Mouse (Mus musculus): Measurements from ENCODE around the gene Rab15.
"Not testable (repeated sequence)": the region's sequence is repeated elsewhere in the genome, so short reads cannot be mapped to it uniquely, and the experiment has no call there.

Gene Rab15

DNA sequence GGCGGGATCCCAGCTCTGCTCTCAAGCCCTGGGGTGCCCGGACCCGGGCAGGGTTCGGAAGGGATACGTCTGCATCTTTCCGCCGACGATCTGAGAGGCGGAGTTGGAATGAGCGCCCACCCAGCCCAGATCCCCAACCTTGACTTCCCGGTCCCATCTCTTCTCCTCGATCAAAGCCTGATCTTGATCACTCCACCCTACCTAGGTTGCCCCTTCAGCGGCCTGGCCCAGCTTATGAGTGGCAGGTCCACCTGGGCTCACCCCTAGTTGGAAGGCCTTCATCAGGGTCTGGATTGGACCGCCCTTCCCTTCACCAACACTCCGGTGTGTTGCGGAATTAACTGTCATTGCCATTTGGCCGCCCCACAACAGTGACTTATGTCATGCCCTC, at the start of gene Rab15:
Gene Rab15 (minus strand): TSS at position 258 of the 391 bp plus-strand sequence.
- no peak for DNase-seq (ENCODE audit: low spot score)

DNA sequence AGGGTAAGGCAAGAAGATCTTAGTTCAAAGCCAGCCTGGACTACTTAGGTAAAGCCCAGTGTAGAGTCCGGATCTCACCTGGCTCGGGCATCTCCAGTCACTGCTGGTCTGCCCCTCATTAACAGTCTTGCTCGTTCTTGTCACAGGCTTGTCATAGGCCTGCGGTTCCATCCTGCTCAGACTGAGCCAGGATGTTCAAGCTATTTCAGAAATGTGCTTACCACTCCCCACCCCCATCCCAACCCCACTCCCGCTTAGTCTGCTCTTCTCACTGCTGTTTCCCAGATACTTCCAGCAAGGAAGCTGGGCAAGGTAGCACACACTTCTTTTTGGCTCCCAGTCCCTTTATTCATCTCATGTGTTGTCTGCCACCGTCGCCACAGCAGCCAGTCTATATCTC, 46.9 kb upstream of the Rab15 start:
- no peak for DNase-seq (ENCODE audit: low spot score)

DNA sequence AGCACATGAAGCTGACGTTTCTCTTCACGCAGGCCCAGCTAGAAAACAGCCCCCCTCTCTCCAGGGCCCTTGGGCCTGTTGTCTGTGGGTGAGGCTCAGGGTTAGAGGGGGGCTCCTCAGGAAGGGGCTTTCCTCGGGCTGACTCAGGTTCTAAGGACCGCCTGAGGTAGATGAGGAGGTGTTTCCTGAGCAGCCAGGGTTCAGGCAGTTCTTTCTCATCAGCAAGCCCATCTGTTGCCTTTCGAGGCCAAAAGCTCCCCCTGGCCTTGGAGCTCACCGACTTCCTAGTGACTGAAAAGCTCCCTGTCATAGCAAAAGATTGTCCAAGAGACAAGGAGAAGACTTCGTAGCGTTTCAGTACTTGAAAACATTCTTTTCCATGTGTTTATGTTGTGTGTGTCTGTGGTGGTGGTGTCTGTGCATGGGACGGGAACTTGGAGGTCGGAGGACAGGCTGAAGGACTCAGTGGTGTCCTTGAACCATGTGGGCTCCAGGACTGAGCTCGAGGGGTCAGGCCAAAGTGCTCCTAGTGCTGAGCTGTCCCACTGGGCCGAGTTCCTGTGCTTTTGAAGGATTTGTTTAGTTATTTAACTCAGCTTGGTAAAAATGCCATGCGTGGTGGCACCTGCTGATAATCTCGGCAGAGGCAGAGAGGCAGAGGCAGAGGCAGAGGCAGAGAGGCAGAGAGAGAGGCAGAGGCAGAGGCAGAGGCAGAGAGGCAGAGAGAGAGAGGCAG, 45.9 kb upstream of the Rab15 start:
- DNase-seq (ENCODE audit: low spot score), result no peak

DNA sequence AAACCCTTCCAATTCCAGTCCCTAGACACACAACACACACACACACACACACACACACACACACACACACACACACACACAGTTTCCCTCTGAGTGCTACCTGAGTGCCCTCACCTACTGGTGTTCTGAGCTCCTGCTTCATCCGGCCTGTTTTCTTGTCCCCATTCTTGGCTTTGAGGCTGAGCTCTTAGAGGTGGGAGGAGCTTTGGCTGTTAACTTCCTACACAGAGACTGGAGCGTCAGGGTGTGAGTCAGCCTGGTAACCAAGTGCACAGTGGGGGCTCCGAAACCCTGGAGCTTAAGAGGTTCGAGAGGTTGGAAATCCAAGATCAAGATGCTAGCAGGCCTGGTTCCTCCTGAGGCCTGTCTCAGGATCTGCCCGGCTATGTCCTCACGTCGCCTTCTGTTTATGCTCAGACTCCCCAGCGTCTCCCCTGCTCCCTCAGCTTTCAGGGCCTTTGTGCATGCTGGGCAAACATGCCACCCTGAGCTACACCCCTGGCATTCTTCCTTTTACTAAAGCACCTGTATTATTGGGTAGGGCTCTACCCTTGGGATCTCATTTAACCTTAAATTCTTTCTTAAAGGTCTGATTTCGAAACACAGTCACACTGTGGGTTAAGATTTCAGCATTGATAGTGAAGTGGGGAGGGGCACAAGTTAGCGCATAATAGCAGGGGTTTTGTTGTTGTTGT, 45.0 kb upstream of the Rab15 start:
- DNase-seq (ENCODE audit: low spot score), result peak; percentile 58

DNA sequence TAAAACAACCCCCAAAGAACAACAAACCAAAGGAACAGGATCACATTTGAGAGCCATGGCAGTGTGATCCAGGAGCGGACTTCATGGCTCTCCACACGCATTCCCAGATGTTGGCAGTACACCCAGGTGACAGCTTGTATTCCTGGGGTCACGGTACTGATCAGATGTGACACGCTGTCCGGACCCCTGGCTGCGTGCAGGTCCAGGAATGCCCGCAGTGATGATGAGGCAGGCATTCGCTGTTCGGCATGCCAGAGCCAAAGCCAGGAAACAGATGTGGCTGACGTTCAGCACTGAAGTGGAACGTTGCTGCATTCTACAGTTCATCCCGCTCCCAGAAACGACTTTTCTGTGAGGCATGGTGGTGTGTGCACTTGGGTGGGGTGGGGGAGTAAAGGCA, 42.6 kb upstream of the Rab15 start:
- DNase-seq (ENCODE audit: low spot score), result no peak

DNA sequence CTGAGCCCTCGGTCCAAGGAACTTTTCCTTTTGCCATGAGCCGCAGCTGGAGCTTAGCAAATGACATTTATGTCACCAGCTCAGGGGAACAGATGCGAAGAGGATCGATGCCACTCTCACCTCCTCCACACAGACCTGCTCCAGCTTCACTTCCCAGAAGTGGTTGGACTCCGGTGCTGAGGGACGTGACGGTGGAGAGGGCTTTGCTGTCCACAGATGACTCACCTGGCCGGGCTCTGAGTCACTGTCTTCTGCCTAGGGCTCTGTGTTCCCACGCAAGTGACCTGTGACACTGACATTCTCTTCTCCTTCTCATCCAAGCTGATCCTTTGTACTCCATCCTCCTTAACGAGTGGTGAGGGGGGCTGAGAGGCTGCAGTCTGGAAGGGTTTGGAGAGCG, 40.9 kb upstream of the Rab15 start:
- no peak for DNase-seq (ENCODE audit: low spot score)

DNA sequence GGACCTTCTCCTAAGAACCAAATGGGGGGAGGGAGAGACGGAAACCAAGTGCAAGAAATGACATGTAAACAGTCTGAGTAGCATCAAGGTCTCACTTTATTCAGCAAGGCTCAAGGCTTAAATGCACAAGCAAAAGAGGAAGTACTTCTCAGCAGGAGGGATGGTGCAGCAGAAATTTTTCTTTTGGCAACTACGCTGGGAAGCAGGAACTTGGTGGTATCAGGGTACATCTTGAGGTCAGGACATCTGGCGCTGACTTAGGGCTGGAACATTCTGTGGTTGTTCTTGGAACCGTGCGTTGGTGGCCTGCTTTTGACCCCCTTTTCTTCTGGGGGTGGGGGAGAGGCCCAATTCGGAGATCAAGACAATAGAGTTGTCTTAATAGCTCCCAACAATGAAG, 36.1 kb upstream of the Rab15 start:
- DNase-seq (ENCODE audit: low spot score), result not testable (repeated sequence)

DNA sequence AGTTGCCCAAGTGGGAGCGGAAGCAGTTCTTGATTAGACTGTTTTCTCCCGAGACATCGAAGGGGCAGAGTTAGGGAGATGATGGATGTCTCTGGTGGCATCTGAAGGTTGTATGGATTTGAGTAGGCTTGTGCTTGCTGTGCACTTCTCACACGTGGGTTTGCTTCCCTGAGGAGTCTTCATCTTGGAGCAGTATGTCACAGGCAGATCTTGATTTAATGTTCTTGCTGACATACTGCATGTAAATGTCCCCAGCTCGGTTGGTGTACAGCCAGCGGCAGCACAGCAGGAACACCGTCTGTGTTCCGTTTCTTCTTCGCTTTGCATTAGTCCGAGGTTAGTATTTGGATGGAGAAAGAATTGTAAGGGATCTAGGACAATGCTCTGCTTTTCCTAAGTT, 34.4 kb upstream of the Rab15 start:
- no peak for DNase-seq (ENCODE audit: low spot score)

DNA sequence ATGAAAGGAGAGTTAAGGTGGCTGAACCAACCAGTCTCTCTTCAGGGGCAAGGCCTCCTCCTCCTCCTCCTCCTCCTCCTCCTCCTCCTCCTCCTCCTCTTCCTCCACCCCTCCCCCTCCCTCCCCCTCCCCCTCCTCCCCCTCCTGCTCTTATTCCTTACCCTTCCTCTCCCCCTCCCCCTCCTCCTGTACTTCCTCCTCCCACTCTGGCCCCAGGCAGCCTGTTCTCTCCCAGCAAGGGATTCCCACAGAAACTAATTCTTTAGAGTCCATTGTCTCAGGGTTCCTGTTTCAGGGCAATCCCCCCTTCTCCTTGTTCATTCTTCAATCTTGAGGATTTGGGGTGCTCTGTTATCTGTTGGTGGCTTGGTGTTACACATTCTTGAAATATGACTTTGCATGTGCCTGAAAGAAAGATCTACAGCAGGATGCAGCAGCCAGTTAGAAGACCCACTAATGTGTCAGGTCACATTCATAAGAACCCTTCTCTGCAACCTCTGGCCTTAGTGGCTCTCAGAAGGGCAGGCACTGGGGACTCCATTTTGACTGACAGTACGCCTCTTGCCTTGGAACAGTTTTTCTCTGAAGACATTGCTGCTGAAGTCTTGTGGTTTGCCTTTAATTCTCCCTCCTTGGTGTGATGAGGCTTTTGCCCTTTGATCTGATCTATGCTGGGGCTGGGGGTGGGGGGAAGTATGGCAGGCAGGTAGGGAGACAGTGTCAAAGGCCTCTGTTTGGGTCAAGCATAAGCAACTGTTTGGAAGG, 30.9 kb upstream of the Rab15 start:
- DNase-seq (ENCODE audit: low spot score), result peak; percentile 30

DNA sequence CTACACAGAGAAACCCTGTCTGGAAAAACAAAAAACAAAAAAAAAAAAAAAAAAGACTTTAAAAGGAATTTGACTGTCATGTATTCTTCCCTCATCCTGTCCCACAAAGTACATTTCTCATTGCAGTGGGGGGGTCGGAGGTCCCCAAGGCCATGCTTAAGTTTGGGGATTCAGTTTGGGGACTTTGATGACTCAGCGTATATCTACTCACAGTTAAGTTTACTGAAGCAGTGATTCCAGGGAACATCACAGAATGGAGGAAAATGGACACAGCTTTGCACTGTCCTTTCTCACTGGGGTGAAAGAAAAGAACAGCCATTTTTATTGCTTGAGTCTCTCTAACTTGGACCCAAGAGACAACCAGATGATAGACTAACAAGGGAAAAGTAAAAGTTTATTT, 29.7 kb upstream of the Rab15 start:
- no peak for DNase-seq (ENCODE audit: low spot score)

DNA sequence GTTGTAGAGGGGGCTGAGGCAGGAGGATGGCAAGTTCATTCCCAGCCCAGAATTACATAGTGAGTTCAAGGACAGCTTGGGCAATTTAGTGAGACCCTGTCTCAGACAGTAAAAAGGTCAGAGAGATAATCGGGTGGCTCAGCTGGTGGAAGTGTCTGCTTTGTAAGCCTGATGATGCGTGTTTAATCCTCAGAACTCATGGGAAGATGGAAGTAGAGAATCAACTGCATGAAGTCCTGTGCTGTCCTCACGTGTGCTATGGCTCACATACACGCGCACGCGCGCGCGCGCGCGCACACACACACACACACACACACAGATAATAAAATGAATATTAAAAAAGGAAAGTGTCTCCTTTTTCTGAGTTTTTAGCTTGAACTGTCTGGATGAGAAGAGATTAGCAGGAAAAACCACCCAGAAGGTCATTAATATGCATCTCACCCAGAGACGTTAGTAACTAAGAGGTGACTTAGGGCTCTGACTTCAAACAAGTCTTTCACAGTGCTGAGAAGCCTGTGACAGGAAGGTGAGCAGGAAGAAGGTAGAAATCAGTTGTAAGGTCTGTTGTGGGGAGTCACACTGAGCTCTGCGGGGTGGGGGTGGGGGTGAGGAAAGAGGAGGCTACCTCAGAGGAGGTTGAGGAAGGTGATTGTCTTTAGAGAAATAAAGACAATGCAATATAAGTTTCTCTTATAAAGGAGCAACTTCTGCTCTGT, 21.8 kb upstream of the Rab15 start:
- peak; percentile 46 for DNase-seq (ENCODE audit: low spot score)

DNA sequence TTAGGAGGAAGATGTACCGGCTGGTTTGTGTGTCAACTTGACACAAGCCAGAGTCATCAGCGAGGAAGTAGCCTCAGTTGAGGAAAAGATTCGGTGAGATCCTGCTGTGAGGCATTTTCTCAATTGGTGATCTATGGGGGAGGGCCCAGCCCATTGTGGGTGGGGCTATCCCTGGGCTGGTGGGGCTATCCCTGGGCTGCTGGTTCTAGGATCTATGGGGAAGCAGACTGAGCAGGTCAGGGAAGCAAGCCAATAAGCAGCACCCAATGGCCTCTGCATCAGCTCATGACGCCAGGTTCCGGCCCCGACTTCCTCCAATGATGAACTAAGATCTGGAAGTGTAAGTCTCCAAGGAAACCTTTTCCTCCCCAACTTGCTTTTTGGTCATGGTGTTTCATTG, 17.4 kb upstream of the Rab15 start:
- DNase-seq (ENCODE audit: low spot score), result no peak

DNA sequence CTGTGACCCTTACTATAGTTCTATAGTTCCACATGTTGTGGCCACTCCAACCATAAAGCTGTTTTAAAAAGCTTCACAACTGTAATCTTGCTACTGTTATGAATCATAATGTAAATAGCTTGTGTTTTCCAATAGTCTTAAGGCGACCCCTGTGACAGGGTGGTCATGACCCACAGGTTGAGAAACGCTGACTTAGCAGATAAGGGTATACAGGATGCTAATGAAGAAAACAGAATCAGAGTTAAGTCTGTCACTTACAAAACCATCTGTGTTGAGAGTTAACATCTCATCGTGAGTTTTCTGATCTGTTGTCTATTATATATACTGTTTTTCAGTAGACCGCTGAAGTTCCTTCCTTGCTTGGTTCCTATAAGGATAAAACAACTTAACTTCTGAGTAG, 16.6 kb upstream of the Rab15 start:
- no peak for DNase-seq (ENCODE audit: low spot score)

DNA sequence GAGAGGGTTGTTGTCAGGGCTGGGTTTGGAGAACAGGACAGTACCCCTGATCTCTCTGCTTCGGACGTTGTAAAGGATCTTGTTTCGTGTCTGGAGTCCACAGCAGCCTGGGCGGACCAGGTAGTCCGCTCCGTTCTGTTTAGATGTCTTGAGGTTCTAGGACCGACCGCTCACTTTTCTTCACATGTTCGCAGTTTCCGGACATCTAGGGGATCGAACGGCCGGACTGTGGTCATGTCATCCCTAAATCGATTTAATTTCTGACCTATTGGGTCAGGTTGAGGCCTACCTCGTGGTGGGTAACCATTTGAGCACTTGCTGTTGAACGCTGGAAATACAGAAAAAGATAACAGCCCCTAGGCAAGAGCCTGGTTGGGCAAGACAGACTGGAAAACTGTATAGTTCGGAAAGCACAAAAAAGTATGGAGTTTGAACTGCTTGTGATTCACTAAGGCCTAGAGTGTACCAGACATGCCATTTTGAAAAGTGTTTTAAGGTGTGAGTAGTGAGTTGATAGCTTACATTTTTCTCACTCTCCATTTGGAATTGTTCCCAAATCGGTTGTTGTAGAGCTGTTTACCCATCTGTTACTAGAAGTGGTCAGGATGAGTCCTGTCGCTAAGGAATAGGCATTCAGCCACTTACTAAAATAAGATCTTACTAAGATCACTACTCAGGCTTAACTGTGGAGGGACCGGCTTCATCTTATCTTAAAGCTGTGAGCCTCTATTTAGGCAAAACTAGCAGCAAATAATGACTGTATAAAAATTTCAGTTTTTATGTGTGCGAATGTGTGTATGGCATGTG, 15.3 kb upstream of the Rab15 start:
- no peak for DNase-seq (ENCODE audit: low spot score)

DNA sequence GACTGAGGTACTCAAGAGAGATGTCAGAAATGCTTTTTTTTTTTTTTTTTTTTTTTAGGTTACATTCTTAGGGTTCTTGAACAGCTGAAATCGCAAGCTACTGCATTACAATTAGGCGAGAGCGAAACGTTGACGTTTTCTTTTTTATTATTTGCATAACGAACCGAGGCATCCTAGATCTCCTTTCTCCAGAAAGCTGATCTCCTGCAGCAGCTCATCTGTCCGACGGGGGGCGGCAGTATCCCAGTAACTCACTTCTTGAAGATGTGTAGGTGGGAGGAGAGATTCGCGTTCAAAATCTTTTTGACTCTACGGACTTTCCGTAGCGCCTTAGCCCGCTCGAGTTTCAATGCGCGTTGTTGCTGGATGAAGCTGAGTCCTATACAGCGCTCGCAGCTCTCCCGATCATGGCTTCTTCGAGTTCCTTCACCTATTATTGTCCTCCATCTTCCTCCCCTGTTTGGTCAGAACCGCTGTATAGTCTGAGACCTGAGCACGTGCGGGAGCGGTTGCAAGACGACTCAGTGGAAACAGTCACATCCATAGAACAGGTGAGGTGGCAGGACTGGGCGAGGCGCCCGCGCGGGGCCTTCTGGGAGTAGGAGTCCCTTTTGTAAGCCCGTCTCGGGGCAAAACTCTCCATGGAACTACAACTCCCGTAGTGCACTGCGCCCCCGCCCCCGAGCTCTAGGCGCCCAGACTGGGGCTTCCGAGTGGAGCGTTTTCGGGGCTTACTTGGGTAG, 14.6 kb upstream of the Rab15 start:
- DNase-seq (ENCODE audit: low spot score), result peak; percentile 97

DNA sequence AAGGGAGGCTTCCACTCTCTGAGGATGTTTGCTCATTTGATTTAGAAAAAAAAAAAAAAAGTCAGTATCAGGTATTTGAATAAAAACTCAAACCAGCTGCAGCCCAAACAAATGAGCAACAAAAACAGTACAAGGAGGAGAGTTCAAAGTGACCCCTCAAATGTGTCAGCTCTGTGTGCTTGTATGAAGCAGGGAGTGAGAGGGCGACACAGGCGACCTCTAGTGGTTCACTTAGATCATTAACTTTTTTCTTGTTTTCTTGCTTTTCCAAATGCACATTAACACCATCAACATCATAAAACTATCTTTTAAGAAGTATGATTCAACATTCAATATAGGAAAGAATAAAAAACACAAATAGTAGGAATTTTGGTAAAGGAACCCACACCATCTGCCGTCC, 10.0 kb upstream of the Rab15 start:
- peak; percentile 37 for DNase-seq (ENCODE audit: low spot score)

DNA sequence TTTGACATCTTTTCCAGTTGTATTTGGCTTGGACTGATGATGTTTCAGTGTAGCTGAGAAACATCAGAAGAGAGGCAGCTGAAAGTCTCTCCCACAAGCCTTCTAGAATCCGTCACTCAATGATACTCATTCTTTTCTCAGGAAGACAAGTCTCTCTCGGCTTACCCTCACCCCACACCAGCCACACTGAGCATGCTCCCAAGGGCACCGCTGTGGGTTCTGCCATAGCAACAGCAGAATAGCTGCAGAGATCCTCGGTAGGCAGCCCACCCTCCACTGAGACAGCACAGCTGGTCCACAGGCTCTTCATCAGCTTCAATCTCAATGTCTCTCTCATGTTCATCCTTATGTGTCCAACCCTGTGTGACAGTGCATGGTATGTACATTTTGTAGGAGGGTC, 2.6 kb upstream of the Rab15 start:
- DNase-seq (ENCODE audit: low spot score), result no peak

DNA sequence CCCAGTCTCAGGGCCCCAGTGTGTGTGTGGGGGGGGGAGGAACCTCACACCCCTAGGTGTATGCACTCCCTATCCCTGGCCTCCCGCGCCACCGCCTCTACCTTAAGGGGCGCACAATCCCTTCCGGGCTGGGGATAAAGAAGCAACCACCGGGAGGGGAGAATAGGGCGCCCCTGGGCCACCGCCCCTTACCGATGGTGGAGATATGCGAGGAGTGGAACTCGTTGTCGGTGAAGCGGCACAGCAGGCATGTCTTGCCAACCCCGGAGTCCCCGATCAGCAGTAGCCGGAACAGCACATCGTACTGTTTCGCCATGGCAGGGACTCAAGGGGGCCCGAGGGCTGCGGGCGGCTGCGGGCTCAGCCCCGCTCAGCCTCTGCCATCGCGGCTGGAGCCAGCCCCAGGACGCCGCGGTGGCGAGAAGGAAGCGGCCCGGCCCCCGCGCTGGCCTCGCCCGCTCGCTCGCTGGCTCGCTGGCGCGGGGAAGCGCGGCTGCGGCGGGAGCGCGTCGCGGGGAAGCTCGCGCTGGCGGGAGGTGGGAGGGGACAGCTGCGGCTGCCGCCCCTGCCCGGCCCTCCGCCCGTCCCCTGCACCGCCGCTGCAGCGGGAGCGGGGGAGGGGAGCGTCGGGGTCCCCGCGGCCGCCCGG, 582 bp downstream of the Rab15 start:
- DNase-seq (ENCODE audit: low spot score), result peak; percentile 13

DNA sequence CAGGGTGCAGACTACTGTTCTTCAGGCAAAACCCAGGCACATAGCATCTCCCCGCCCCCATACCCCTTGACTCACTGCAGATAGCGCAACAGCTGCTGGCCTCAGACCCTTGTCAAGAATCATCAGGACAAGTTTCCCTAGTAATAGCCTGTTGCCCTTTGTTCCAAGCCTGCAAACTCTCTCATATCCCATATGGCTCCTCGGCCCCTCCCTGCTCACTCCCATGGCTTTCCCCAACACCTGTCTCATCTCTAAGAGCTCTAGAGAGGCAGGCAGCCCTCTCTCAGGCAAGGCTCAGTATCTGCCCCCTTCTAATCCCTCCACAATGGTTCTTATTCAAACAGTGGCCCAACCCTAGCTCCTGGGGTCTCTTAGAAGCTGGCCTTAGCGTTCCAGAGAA, 2.1 kb downstream of the Rab15 start:
- no peak for DNase-seq (ENCODE audit: low spot score)

DNA sequence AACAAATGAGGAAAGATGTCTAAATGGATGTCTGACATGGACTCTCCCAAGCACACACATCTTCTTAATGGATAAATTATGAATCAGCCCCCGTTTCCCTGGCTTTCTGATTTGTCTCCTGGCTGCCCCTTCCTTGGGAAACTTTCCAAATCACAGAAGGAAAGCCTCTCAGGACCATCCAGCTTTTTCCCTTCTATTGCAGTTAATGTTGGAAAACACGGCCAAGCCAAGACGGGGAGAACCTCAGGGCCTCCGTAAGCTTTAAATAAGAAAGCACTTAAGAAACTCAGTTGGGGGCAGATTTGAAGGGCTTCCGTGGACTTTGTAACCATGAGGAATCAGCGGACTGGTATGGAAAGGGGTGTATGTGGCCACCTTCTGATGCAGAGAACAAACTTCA, 2.9 kb downstream of the Rab15 start:
- DNase-seq (ENCODE audit: low spot score), result no peak

Data from T-cell, adult 2 months (primary cell).